Comparison of ENCODE assay signal across 13 mouse cellular contexts in the genomic region with DNA sequence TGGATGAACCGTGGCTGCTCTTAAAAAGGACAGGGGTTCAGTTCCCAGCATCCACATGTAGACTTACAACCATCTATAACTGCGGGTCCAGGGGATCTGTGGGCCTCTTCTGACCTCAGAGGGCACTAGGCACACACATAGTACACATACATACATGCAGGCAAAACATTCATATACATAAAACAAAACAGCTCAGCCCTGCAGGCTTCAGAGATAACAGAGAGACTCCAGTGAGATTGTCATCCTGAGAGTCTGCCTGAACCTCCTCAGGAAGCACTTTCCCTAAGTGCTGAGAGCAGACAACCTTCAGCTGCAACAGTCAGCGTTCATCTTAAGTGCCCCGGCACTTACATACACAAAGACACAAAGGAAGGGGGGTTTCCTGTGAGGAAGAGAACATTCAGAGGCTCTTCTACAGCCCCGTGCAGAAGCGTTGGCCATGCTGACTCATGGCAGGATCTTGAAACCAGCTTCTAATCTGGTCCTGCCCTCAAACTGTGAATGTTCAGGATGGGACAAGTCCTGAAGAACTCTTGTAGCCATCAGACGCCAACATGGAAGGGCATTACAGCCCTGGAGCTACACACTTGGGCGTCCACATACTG. TPM values are rescaled to one million over a fixed set of nuclear protein-coding genes. Genes with fewer than 3 reads are reported as not detected.
DNase-seq lines count a peak whose midpoint lies in the region; ATAC-seq lines count a peak whose summit lies in the region.
"Had no signal": no experiment of that assay in that cellular context is flagged by ENCODE, and none has a peak within 500 bp of the region (broad histone marks: within the 10 kb centered on the region; RNA-seq: fewer than 3 reads in every experiment).

No protein-coding gene starts in this region.

- no peak for DNase-seq in heart, postnatal 36 days
- DNase-seq in B cell, adult 2 months, result peak; percentile 38 to 39
- peak; percentile 60 for DNase-seq in induced T-regulatory cell, adult 2 months (ENCODE audit: low read depth)
- DNase-seq in naive thymus-derived CD4-positive, alpha-beta T cell, adult 2 months (ENCODE audit: low read depth), result peak; percentile 64
- no peak for DNase-seq in left cerebral cortex, postnatal 25 days (ENCODE audit: low spot score in 2 of 2)
- no peak for DNase-seq in frontal cortex, adult 2 months (ENCODE audit: extremely low spot score in 1 of 2, low spot score in 1 of 2)
- DNase-seq in cerebellum, postnatal 10 days, result no peak
- DNase-seq: cerebellum, adult 11-12 months; gastrocnemius, adult 2 months; kidney, adult 18-20 months had no signal

- no peak overlapping the region for H3K4me2 ChIP-seq in heart, embryonic 12.5 days
- H3K4me2 ChIP-seq: embryonic facial prominence, embryonic 15.5 days had no signal

- 35% methylated on average over 8 of the region's 8 CpGs for WGBS in heart, embryonic 12.5 days

- H3K9me3 ChIP-seq in heart, embryonic 12.5 days (replicated peaks), result peaks cover 10% of the 10 kb centered on the region; the same call in 1 of the 2 replicates

- no peak overlapping the region for H3K9ac ChIP-seq in heart, embryonic 12.5 days
- H3K9ac ChIP-seq: embryonic facial prominence, embryonic 15.5 days had no signal

- ATAC-seq in heart, embryonic 12.5 days (ENCODE audit: insufficient number of reproducible peaks, low FRiP score), result peak; percentile 56; the same call in 1 of the 2 replicates

- no peaks in the 10 kb centered on the region for H3K36me3 ChIP-seq in heart, embryonic 12.5 days
- H3K36me3 ChIP-seq: embryonic facial prominence, embryonic 15.5 days had no signal

- no peaks in the 10 kb centered on the region for H3K27me3 ChIP-seq in heart, embryonic 12.5 days (replicated peaks)
- H3K27me3 ChIP-seq: embryonic facial prominence, embryonic 15.5 days had no signal

- H3K4me3 ChIP-seq in heart, embryonic 12.5 days, result no peak overlapping the region
- H3K4me3 ChIP-seq: embryonic facial prominence, embryonic 15.5 days; gastrocnemius, adult 2 months had no signal

- H3K27ac ChIP-seq in heart, embryonic 12.5 days (ENCODE audit: poor library complexity, severe bottlenecking), result no peak overlapping the region
- H3K27ac ChIP-seq: embryonic facial prominence, embryonic 15.5 days; gastrocnemius, adult 2 months had no signal

- peaks cover 14% of the 10 kb centered on the region for H3K4me1 ChIP-seq in heart, embryonic 12.5 days (replicated peaks)

- intact Hi-C loops in heart, postnatal 36 days (cut with DNase I), result no loop called here
- intact Hi-C loops in left cerebral cortex, postnatal 25 days (cut with DNase I), result no loop called here

RNA-seq across cellular contexts. Expression of a gene that starts 27.5 kb away (rescaled TPM):
- 40.1 and 42.6 TPM in 2 replicates for polyA plus RNA-seq in heart, embryonic 12.5 days (2016; fragmentation: Nextera tagmentation; extraction: Ambion mirVana)
- total RNA-seq in heart, postnatal 36 days (2021), result 100 to 1,000 TPM; 113 to 116 TPM
- 1 to 10 TPM; 9.1 to 9.7 TPM for total RNA-seq in left cerebral cortex, postnatal 25 days (2021)
- polyA plus RNA-seq in frontal cortex, adult 2 months (2012; rRNA removed), result 11.1 and 14.8 TPM in 2 replicates

RNA-seq across cellular contexts. Expression of a gene that starts 41.9 kb away (rescaled TPM):
- not detected in 2 replicates for polyA plus RNA-seq in heart, embryonic 12.5 days (2016; fragmentation: Nextera tagmentation; extraction: Ambion mirVana)
- total RNA-seq in heart, postnatal 36 days (2021), result under 1 TPM in 1 of 2 experiments, not detected in 1; 0.47 TPM
- not detected for total RNA-seq in left cerebral cortex, postnatal 25 days (2021)
- not detected in 2 replicates for polyA plus RNA-seq in frontal cortex, adult 2 months (2012; rRNA removed)
- total RNA-seq: left cerebral cortex, postnatal 14 days had no signal
- polyA plus RNA-seq: embryonic facial prominence, embryonic 15.5 days had no signal

RNA-seq across cellular contexts. Expression of a gene that starts 51.6 kb away (rescaled TPM):
- 40.0 and 40.1 TPM in 2 replicates for polyA plus RNA-seq in heart, embryonic 12.5 days (2016; fragmentation: Nextera tagmentation; extraction: Ambion mirVana)
- 10 to 100 TPM; 31.5 to 32.6 TPM for total RNA-seq in heart, postnatal 36 days (2021)
- total RNA-seq in left cerebral cortex, postnatal 25 days (2021), result 10 to 100 TPM; 53.6 to 56.1 TPM
- polyA plus RNA-seq in frontal cortex, adult 2 months (2012; rRNA removed), result 34.4 and 37.8 TPM in 2 replicates

Comparison
In these comparisons a context has a peak if more than half of its experiments do, and no peak if none do; other contexts are left out.
1. DNase-seq: peak in B cell, adult 2 months (2 of 2), induced T-regulatory cell, adult 2 months (single experiment) and naive thymus-derived CD4-positive, alpha-beta T cell, adult 2 months (single experiment); none in heart, postnatal 36 days (0 of 2), left cerebral cortex, postnatal 25 days (0 of 2), frontal cortex, adult 2 months (0 of 2) and cerebellum, postnatal 10 days (0 of 2).
2. RNA of a gene that starts 27.5 kb away (total RNA-seq): 113 to 116 TPM in heart, postnatal 36 days; 9.1 to 9.7 TPM in left cerebral cortex, postnatal 25 days; every median in the first group is over 10 times any median in the second.